Mouse (Mus musculus) olfactory bulb, adult 2 months (tissue): ENCODE measurements around the gene Tbc1d10c. TPM values are rescaled to one million over a fixed set of nuclear protein-coding genes. Genes with fewer than 3 reads are reported as not detected.
A peak's percentile ranks its signal among the peaks of the same experiment; 100 is the strongest.

Experiments
- H3K27ac ChIP-seq: fragments of 200-500 bp; 2 replicates; pipeline ENCODE4 v1.5.1; 2012; ENCODE audit warnings: low read depth, low read length; ENCODE audit not compliant: insufficient read depth
- H3K4me1 ChIP-seq: fragments of 200-500 bp; 2 replicates; pipeline ENCODE4 v1.6.1; 2012; ENCODE audit warnings: low read length; ENCODE audit not compliant: control insufficient read depth, insufficient read depth
- H3K4me3 ChIP-seq: fragments of 200-500 bp; 2 replicates; pipeline ENCODE4 v1.5.1; 2012; ENCODE audit warnings: mild to moderate bottlenecking, low read depth, low read length, moderate library complexity; ENCODE audit not compliant: insufficient read depth
- CTCF ChIP-seq: fragments of 200-500 bp; IDR thresholded peaks from 2 replicates; pipeline ENCODE4 v1.5.1; 2012; ENCODE audit warnings: low read depth, mild to moderate bottlenecking, low read length, moderate library complexity; ENCODE audit not compliant: insufficient read depth
- POLR2A ChIP-seq: fragments of 200-500 bp; IDR thresholded peaks from 2 replicates; pipeline ENCODE4 v1.6.1; 2012; ENCODE audit warnings: mild to moderate bottlenecking, low read depth, low read length, moderate library complexity; ENCODE audit not compliant: insufficient read depth
- WGBS: fragments of 180-500 bp; shearing (Covaris S2); methylation state at CpG from one replicate; pipeline ENCODE4 v1.1.7; 2018; 5-methylcytosine and 5-hydroxymethylcytosine counted together
- polyA plus RNA-seq: library from polyadenylated mRNA; stranded (reverse); fragments of >200 nt; gene quantifications from 2 replicates; pipeline ENCODE4 v1.2.4, GENCODE M21; 2012; ENCODE audit warnings: low replicate concordance; ENCODE audit not compliant: missing spikeins, insufficient read depth, insufficient read length

The Tbc1d10c gene
- polyA plus RNA-seq, 1 experiment = 247 TPM

GRCm38 (mm10) chr19:4211891-4212588 is 21.0 kb upstream of the Tbc1d10c start:
- no peak for TF ChIP-seq POLR2A
- no peak for TF ChIP-seq CTCF
- Histone ChIP-seq H3K4me3 (no peak overlapping the region), H3K27ac (no peak overlapping the region), H3K4me1 (peaks cover 28% of the 10 kb centered on the region)
- 70% methylated on average over 4 of the region's 4 CpGs for WGBS

- WGBS = 83% methylated on average over 5 of the region's 5 CpGs
Observed at GRCm38 (mm10) chr19:4208563-4208962, 17.5 kb upstream of the Tbc1d10c start.

GRCm38 (mm10) chr19:4206971-4207370 is 15.9 kb upstream of the Tbc1d10c start:
- Histone ChIP-seq H3K27ac (no peak overlapping the region), H3K4me3 (no peak overlapping the region), H3K4me1 (peaks cover 9% of the 10 kb centered on the region)
- TF ChIP-seq POLR2A = no peak
- peak; percentile 89 for TF ChIP-seq CTCF
- 0% methylated on average over 2 of the region's 2 CpGs for WGBS

More at GRCm38 (mm10) chr19:4208563-4208962, 17.5 kb upstream of the Tbc1d10c start:
- Histone ChIP-seq H3K27ac (no peak overlapping the region), H3K4me1 (peaks cover 8% of the 10 kb centered on the region), H3K4me3 (no peak overlapping the region)
- no peak for TF ChIP-seq POLR2A
- TF ChIP-seq CTCF = no peak

- Histone ChIP-seq H3K27ac (no peak overlapping the region), H3K4me1 (peaks cover 22% of the 10 kb centered on the region), H3K4me3 (no peak overlapping the region)
- TF ChIP-seq POLR2A = no peak
- no peak for TF ChIP-seq CTCF
- 54% methylated on average over 4 of the region's 4 CpGs for WGBS
Observed at GRCm38 (mm10) chr19:4204889-4205288, 13.8 kb upstream of the Tbc1d10c start.

GRCm38 (mm10) chr19:4203604-4204326 is 12.7 kb upstream of the Tbc1d10c start:
- TF ChIP-seq POLR2A (no peak), CTCF (no peak)
- Histone ChIP-seq H3K4me3 (no peak overlapping the region), H3K4me1 (peaks cover 22% of the 10 kb centered on the region), H3K27ac (no peak overlapping the region)
- 54% methylated on average over 13 of the region's 13 CpGs for WGBS

- 61% methylated on average over 3 of the region's 3 CpGs for WGBS
- Histone ChIP-seq H3K4me1 (peaks cover 22% of the 10 kb centered on the region), H3K27ac (no peak overlapping the region), H3K4me3 (no peak overlapping the region)
- TF ChIP-seq POLR2A = no peak
- TF ChIP-seq CTCF = no peak
Observed at GRCm38 (mm10) chr19:4203148-4203547, 12.1 kb upstream of the Tbc1d10c start.

- Histone ChIP-seq H3K4me1 (peaks cover 22% of the 10 kb centered on the region), H3K27ac (no peak overlapping the region), H3K4me3 (peak overlapping the region; percentile 62)
- WGBS = 27% methylated on average over 7 of the region's 7 CpGs
- TF ChIP-seq POLR2A (no peak), CTCF (no peak)
Observed at GRCm38 (mm10) chr19:4202149-4202548, 11.1 kb upstream of the Tbc1d10c start.

- WGBS = under 1% methylated on average over 34 of the region's 34 CpGs
- TF ChIP-seq CTCF (no peak), POLR2A (peak; percentile 80)
- peak within 1 kb of the TSS; percentile 52; the same call in 1 of the 2 replicates for H3K27ac ChIP-seq
- peaks cover 22% of the 10 kb centered on the region for H3K4me1 ChIP-seq
- peak within 1 kb of the TSS; percentile 62 for H3K4me3 ChIP-seq
Observed at GRCm38 (mm10) chr19:4201291-4201909, 10.3 kb upstream of the Tbc1d10c start, which contains the start of gene Rad9a. TSS of gene Rad9a (minus strand) at chr19:4201662.

- Histone ChIP-seq H3K4me3 (no peak overlapping the region), H3K27ac (no peak overlapping the region), H3K4me1 (peaks cover 24% of the 10 kb centered on the region)
- TF ChIP-seq CTCF (no peak), POLR2A (no peak)
- WGBS = 75% methylated on average over 3 of the region's 3 CpGs
Observed at GRCm38 (mm10) chr19:4197180-4197579, 6.1 kb upstream of the Tbc1d10c start.
